Comparison of ENCODE assay signal across 9 mouse cellular contexts in the genomic region with DNA sequence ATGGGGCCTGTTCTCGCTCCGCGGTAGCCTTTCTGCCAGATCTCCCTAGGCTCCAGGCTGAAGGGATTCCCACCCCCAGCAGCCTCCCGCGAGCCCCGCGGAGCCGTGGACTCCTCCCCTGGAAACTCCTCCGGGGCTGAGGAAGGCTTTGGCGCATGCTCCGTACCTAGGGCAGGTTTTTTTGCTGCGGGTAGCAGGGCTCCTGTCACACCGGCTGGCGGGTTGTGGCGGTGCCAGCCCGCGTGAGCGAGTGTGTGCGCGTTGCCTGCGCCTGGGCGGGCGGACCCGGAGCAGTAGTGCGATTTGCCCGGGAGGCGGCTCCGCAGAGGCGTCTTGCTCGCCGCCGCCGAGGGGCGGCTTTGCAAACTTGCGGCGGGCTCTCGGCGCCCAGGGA. TPM values are rescaled to one million over a fixed set of nuclear protein-coding genes. Genes with fewer than 3 reads are reported as not detected.
DNase-seq lines count a peak whose midpoint lies in the region; ATAC-seq and TF ChIP-seq lines count a peak whose summit lies in the region.
"Had no signal": no experiment of that assay in that cellular context is flagged by ENCODE, and none has a peak within 500 bp of the region (broad histone marks: within the 10 kb centered on the region; RNA-seq: fewer than 3 reads in every experiment).

No protein-coding gene starts in this region.

- peaks cover 53% of the 10 kb centered on the region for H3K27me3 ChIP-seq in forebrain, embryonic 12.5 days
- peaks cover 47% of the 10 kb centered on the region for H3K27me3 ChIP-seq in liver, embryonic 14.5 days (ENCODE audit: control insufficient read depth, insufficient read depth, low read length)
- peaks cover 20% of the 10 kb centered on the region for H3K27me3 ChIP-seq in neural tube, embryonic 14.5 days (ENCODE audit: control insufficient read depth, insufficient read depth, low read length)
- H3K27me3 ChIP-seq: CH12.LX had no signal

- peak; percentile 90 for ATAC-seq in forebrain, embryonic 12.5 days (ENCODE audit: low FRiP score)
- 0 out of 2 replicates have a peak, but pooled peaks have one; percentile 8 for ATAC-seq in liver, embryonic 14.5 days (ENCODE audit: insufficient read depth)
- ATAC-seq in neural tube, embryonic 14.5 days (ENCODE audit: low read depth): peak; percentile 93

- peak; percentile 32; the same call in 1 of the 2 replicates for TF ChIP-seq CTCF in brain, embryonic 14.5 days (IDR thresholded peaks at IDR 0.05; ENCODE audit: borderline replicate concordance, extremely low read depth, insufficient read depth, insufficient read length)
- TF ChIP-seq CTCF in liver, embryonic 14.5 days (IDR thresholded peaks at IDR 0.05; ENCODE audit: low read depth): no peak

- no peaks in the 10 kb centered on the region for H3K9me3 ChIP-seq in forebrain, embryonic 12.5 days
- H3K9me3 ChIP-seq in liver, embryonic 14.5 days (ENCODE audit: control insufficient read depth, low read length): no peaks in the 10 kb centered on the region
- no peaks in the 10 kb centered on the region for H3K9me3 ChIP-seq in neural tube, embryonic 14.5 days (ENCODE audit: control insufficient read depth, low read length)

- H3K4me2 ChIP-seq in forebrain, embryonic 12.5 days: peak overlapping the region; percentile 98
- H3K4me2 ChIP-seq in liver, embryonic 14.5 days (ENCODE audit: low read depth): peak overlapping the region; percentile 62
- peak overlapping the region; percentile 66 for H3K4me2 ChIP-seq in neural tube, embryonic 14.5 days (ENCODE audit: low read depth, low read length)

- peaks cover 12% of the 10 kb centered on the region for H3K4me1 ChIP-seq in forebrain, embryonic 12.5 days
- H3K4me1 ChIP-seq in liver, embryonic 14.5 days (replicated peaks; ENCODE audit: control insufficient read depth in 2 of 2, insufficient read depth in 2 of 2, low read length in 1 of 2): no peaks in the 10 kb centered on the region
- peaks cover 3% of the 10 kb centered on the region; the same call in 1 of the 2 replicates for H3K4me1 ChIP-seq in neural tube, embryonic 14.5 days (ENCODE audit: control insufficient read depth, insufficient read depth, low read length)

- TF ChIP-seq POLR2A in brain, embryonic 14.5 days (IDR thresholded peaks at IDR 0.05; ENCODE audit: borderline replicate concordance, extremely low read depth, insufficient read depth, insufficient read length, poor library complexity, severe bottlenecking): no peak

- H3K27ac ChIP-seq in forebrain, embryonic 12.5 days: no peak overlapping the region
- H3K27ac ChIP-seq in liver, embryonic 14.5 days: no peak overlapping the region
- H3K27ac ChIP-seq in neural tube, embryonic 14.5 days (ENCODE audit: low read depth, low read length): no peak overlapping the region

- H3K36me3 ChIP-seq in forebrain, embryonic 12.5 days (replicated peaks): no peaks in the 10 kb centered on the region
- no peaks in the 10 kb centered on the region for H3K36me3 ChIP-seq in liver, embryonic 14.5 days (replicated peaks; ENCODE audit: control insufficient read depth, insufficient read depth, low read depth)
- no peaks in the 10 kb centered on the region for H3K36me3 ChIP-seq in neural tube, embryonic 14.5 days (ENCODE audit: control insufficient read depth, insufficient read depth, low read length)

- intact Hi-C loops in heart, postnatal 36 days (cut with DNase I): no loop called here

- peak overlapping the region; percentile 63 for H3K9ac ChIP-seq in forebrain, embryonic 12.5 days
- no peak overlapping the region for H3K9ac ChIP-seq in liver, embryonic 14.5 days (replicated peaks)
- peak overlapping the region; percentile 54 for H3K9ac ChIP-seq in neural tube, embryonic 14.5 days (replicated peaks; ENCODE audit: low read depth, low read length)

- peak overlapping the region; percentile 66 for H3K4me3 ChIP-seq in forebrain, embryonic 12.5 days (replicated peaks)
- peak overlapping the region; percentile 25 to 47; a peak in 3 of 4 replicates for H3K4me3 ChIP-seq in liver, embryonic 14.5 days (ENCODE audit: insufficient read depth in 1 of 2, low read depth in 2 of 2, low read length in 2 of 2)
- H3K4me3 ChIP-seq in neural tube, embryonic 14.5 days (ENCODE audit: low read depth, low read length): peak overlapping the region; percentile 40

- TF ChIP-seq EP300 in liver, embryonic 14.5 days (IDR thresholded peaks at IDR 0.05; ENCODE audit: low read depth): no peak

- peak; percentile 2 for DNase-seq in CD4-positive helper T cell, adult 2 months (ENCODE audit: low read depth, low spot score)
- peak; percentile 93 for DNase-seq in brain, embryonic 14.5 days (ENCODE audit: low read depth)
- DNase-seq in heart, postnatal 36 days: peak; percentile 20 to 25
- DNase-seq in layer of hippocampus, adult 18-20 months (ENCODE audit: low spot score in 2 of 2): peak; percentile 92 to 93
- no peak for DNase-seq in liver, embryonic 14.5 days (ENCODE audit: low read depth in 3 of 3, low spot score in 3 of 3)
- peak; percentile 4 to 10 for DNase-seq in thymus, postnatal 36 days

- WGBS in forebrain, embryonic 12.5 days: under 1% methylated on average over 36 of the region's 38 CpGs
- WGBS in liver, embryonic 14.5 days (ENCODE audit: insufficient replicate concordance): 1% methylated on average over 38 of the region's 38 CpGs
- WGBS in neural tube, embryonic 14.5 days: under 1% methylated on average over 37 of the region's 38 CpGs

RNA-seq across cellular contexts. Expression of a gene that starts 0.6 kb away (rescaled TPM):
- 4.2 and 11.1 TPM in 2 replicates for polyA plus RNA-seq in brain, embryonic 14.5 days (2012; rRNA removed)
- 0.19 and 0.32 TPM in 2 replicates for polyA plus RNA-seq in forebrain, embryonic 12.5 days (2016; fragmentation: Nextera tagmentation; extraction: Ambion mirVana)
- total RNA-seq in heart, postnatal 36 days (2021): not detected
- total RNA-seq in layer of hippocampus, adult 18-20 months (2021): 10 to 100 TPM; 58.6 to 59.6 TPM
- 0.02 TPM in 1 of 2 replicates, not detected in the other for polyA plus RNA-seq in liver, embryonic 14.5 days (2012; rRNA removed)
- not detected in 2 replicates for polyA plus RNA-seq in liver, embryonic 14.5 days (2014; fragmentation: Nextera tagmentation; extraction: Ambion mirVana)
- 2.7 and 6.5 TPM in 2 replicates for polyA plus RNA-seq in neural tube, embryonic 14.5 days (2014; fragmentation: Nextera tagmentation; extraction: Ambion mirVana)
- total RNA-seq: CH12.LX had no signal

RNA-seq across cellular contexts. Expression of a gene that starts 38.3 kb away (rescaled TPM):
- 42.6 and 43.8 TPM in 2 replicates for polyA plus RNA-seq in brain, embryonic 14.5 days (2012; rRNA removed)
- 20.4 and 25.8 TPM in 2 replicates for polyA plus RNA-seq in forebrain, embryonic 12.5 days (2016; fragmentation: Nextera tagmentation; extraction: Ambion mirVana)
- total RNA-seq in heart, postnatal 36 days (2021): 1 to 10 TPM; 6.5 to 6.7 TPM
- total RNA-seq in layer of hippocampus, adult 18-20 months (2021): 10 to 100 TPM; 24.3 to 25.7 TPM
- polyA plus RNA-seq in liver, embryonic 14.5 days (2012; rRNA removed): 1.4 and 1.6 TPM in 2 replicates
- 1.3 and 1.7 TPM in 2 replicates for polyA plus RNA-seq in liver, embryonic 14.5 days (2014; fragmentation: Nextera tagmentation; extraction: Ambion mirVana)
- 33.4 and 36.4 TPM in 2 replicates for polyA plus RNA-seq in neural tube, embryonic 14.5 days (2014; fragmentation: Nextera tagmentation; extraction: Ambion mirVana)

Comparison
In these comparisons a context has a peak if more than half of its experiments do, and no peak if none do; other contexts are left out.
1. DNase-seq: peak in CD4-positive helper T cell, adult 2 months (single experiment), brain, embryonic 14.5 days (single experiment), heart, postnatal 36 days (2 of 2), layer of hippocampus, adult 18-20 months (2 of 2) and thymus, postnatal 36 days (2 of 2); none in liver, embryonic 14.5 days (0 of 3).
2. ATAC-seq: peak in every context shown above with its lines; median percentile 93 in neural tube, embryonic 14.5 days; 90 in forebrain, embryonic 12.5 days; 8 in liver, embryonic 14.5 days.
3. Peak in every context shown above with its lines, with median percentiles within 50 percentile points of each other: H3K4me2 ChIP-seq and H3K4me3 ChIP-seq.